Mouse (Mus musculus) gastrocnemius, adult 2 months (tissue): ENCODE results near the gene Hsp90ab1. TPM values are rescaled to one million over a fixed set of nuclear protein-coding genes. Genes with fewer than 3 reads are reported as not detected.

Experiments used
- DNase-seq: peaks from one replicate; pipeline ENCODE4 v3.0.0; 2022
- H3K27ac ChIP-seq: fragments of 200-600 bp; 2 replicates; pipeline ENCODE4 v1.8.1; 2022; ENCODE audit warnings: mild to moderate bottlenecking
- H3K4me3 ChIP-seq: fragments of 200-600 bp; 2 replicates; pipeline ENCODE4 v1.8.1; 2022; ENCODE audit warnings: mild to moderate bottlenecking, moderate library complexity
- CTCF ChIP-seq: fragments of 200-600 bp; IDR thresholded peaks from 2 replicates; pipeline ENCODE4 v1.8.1; 2022; ENCODE audit warnings: antibody characterized with exemption, mild to moderate bottlenecking, moderate library complexity
- intact Hi-C: fragments of 180-260 bp; cut with DNase I; formaldehyde crosslinking; loops from one replicate; pipeline ENCODE4 v1.15.1; 2025
- total RNA-seq, 2 experiments: library from RNA; stranded (reverse); gene quantifications; 2 replicates each; pipeline ENCODE4 v1.2.3; 2021

Hsp90ab1 gene
- total RNA-seq, 2 experiments from 2014 or later = 1,106 to 1,162 TPM

DNA sequence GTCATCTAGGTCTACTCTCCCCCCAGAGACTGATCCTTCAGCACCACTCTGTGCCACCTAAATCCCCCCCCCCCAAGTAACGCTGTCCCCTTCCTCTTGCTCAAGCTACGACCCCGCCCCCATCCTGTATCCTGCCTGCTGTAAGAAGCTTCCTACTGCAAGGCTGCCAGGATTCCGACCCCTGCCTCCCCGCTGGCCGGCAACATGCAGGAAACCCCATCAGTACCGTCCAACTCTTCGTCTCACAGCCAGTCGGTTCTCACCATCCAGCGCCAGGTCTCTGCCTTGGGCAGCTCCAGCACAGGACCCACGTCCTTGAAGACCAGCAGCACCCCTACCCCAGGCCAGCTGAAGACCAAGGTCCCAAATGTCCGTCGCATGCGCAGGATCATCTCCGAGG is 40.2 kb downstream of the Hsp90ab1 start:
- H3K27ac ChIP-seq = no peak overlapping the region
- TF ChIP-seq CTCF = no peak
- DNase-seq = no peak
- intact Hi-C loops = no loop called here
- no peak overlapping the region for H3K4me3 ChIP-seq

DNA sequence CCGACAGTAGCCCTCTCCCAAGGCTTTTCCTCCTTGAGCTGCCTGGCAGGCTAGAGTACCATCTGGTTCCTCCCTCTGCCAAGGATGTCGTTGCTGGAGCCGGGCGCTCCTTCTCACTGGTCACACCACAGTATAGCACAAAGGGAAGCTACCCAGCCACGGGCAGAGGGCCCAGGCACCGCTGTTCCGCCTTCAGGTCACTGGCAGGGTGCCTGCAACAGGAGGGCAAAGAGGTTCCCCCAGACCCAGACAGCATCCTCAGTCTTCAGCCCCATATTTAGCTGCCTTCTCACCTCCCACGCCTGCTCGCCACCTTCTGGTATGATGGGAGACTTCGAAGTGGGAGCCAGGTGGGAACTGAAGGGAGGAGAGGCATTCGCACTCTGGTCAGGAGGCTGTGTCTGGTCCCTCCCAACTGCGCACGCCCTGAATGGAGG is 42.7 kb downstream of the Hsp90ab1 start:
- no peak for TF ChIP-seq CTCF
- no peak for DNase-seq
- intact Hi-C loops = no loop called here

DNA sequence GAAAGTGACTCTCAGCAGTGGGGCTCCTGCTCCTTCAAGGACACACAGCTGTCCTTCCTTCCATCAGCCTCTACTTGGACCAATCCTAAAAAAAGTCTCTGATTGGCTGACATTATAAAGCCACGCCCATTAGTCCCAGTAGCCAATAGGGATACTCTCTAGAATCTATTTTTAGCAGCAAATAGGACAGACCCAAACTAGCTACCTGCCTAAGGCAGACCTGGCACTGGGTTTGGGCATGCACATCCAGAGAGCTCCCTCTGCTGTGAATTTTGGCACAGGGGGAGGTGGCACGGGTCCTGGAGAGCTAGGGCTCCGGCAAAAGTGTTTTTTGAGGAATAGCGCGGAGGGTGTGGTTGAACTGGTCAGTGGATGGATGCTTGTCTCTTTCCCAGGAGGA is 46.5 kb downstream of the Hsp90ab1 start:
- no peak for DNase-seq
- intact Hi-C loops = no loop called here
- H3K27ac ChIP-seq = no peak overlapping the region
- no peak for TF ChIP-seq CTCF
- H3K4me3 ChIP-seq = no peak overlapping the region

More for the DNA sequence above, 42.7 kb downstream of the Hsp90ab1 start:
- H3K27ac ChIP-seq = no peak overlapping the region
- H3K4me3 ChIP-seq = no peak overlapping the region

DNA sequence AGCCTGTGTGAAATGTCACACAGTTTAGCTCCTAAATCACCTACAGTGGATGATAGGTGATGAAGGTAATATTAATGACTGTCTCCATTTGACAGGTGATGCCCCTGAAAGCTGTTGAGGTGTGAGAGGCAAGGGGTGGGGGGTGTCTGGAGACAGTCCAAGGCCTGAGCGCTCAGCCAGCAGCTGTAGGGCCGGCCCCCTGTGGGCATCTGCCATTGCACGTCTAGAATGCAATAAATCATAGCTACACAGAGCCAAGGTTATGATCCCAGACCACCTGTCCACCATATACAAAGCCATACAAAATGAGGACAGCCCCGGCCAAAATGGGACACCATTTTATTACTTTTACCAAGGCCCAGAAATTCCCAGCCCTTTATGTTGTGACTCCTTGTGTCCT is 48.1 kb downstream of the Hsp90ab1 start:
- no peak for TF ChIP-seq CTCF
- H3K4me3 ChIP-seq = no peak overlapping the region
- no peak for DNase-seq
- intact Hi-C loops = no loop called here
- H3K27ac ChIP-seq = no peak overlapping the region

DNA sequence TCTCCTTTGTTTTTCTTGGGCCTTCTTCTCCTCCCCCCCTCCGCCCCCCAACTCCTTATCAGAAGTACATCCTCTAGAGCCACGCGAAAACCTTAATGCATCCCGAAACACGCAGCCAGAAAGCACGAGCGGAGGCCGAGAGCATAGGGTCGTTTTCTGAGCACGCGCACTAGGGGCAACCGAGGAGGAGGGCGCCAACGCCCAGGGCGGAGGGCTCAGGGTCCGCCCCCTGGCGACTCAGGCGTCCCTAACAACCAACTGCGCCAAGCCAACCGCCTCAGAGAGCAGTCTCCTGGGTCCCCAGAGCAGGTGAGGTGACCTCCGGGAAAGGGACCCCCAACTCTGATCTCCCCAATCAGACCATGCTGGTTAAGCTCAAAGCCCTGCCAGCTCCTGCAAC is 49.8 kb downstream of the Hsp90ab1 start, which contains the start of gene Tcte1:
Gene Tcte1 (plus strand): TSS at position 172 of the 400 bp plus-strand sequence.
- TF ChIP-seq CTCF = no peak
- no peak for DNase-seq
- H3K4me3 ChIP-seq = no peak within 1 kb of the TSS
- no peak within 1 kb of the TSS for H3K27ac ChIP-seq
- intact Hi-C loops = no loop called here

DNA sequence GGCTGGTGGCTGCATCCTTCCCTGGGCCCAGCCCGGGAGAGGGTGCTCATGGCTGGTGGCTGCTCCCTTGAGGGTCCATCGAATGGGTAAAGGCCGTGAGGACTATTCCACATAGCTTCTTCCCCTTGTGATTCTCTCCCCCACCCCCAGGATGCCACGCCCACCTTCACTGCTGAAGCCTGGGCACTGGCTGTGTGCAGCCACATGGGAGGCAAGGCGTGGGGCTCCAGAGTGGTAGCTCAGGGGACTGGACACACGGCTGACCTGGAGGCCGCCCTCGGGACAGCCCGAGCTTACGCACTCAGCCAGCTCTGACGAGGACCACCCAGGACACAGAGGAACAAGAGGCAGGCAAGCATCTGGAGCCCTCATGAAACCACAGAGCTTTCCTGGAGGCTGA is 52.9 kb downstream of the Hsp90ab1 start:
- intact Hi-C loops = no loop called here
- no peak for TF ChIP-seq CTCF

DNA sequence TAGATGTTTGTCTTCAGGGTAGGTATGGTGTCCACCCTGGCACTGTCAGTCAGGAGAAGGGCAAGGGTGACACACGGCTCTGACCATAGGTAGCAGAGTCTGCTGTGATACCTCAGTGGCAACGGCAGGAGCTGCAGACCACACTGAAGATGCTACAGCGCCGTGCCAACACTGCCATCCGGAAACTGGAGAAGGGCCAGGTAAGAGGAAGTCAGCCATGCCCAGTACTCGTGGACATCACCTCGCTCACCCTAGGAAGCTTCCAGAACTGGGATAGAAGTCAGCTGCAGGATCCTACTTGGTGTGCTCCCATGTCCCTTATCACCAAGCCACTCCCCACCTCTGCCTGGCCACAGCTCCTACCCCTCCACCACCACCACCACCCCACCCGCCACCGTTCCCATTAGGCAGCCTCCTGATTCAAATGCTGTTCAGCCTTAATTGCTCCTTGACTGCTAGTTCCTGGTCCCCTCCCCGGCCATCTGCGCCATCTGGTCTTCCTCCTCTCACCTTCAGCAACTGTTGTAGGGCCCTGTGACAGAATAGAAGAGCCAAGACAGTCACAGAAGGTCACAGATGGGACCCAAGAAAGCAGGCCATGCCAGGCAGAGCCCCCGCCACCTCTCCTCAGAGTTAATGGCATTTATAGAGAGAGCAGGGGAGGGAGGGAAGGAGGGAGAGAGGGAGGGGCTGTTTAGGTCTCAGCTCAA is 54.1 kb downstream of the Hsp90ab1 start:
- H3K27ac ChIP-seq = no peak overlapping the region
- intact Hi-C loops = loop anchor here (5.0 kb wide), 1 partner anchor 123 kb away; no protein-coding TSS in a partner anchor
- TF ChIP-seq CTCF = no peak
- DNase-seq = no peak
- no peak overlapping the region for H3K4me3 ChIP-seq

More for the DNA sequence above, 52.9 kb downstream of the Hsp90ab1 start:
- no peak for DNase-seq
- Histone ChIP-seq H3K4me3 (no peak overlapping the region), H3K27ac (no peak overlapping the region)

Other genes with a start within 250 kb of the Hsp90ab1 start
- gene Cdc5l, start 139.5 kb downstream of the Hsp90ab1 start, total RNA-seq = 10 to 100 TPM; 39.5 to 41.3 TPM
- gene Spats1, start 97.9 kb downstream of the Hsp90ab1 start, total RNA-seq = not detected
- 10 to 100 TPM; 13.4 to 15.8 TPM for gene Aars2, start 66.4 kb downstream of the Hsp90ab1 start, total RNA-seq
- not detected for gene Tcte1, start 49.8 kb downstream of the Hsp90ab1 start, total RNA-seq
- not detected for gene Tmem151b, start 23.6 kb downstream of the Hsp90ab1 start, total RNA-seq
- gene Nfkbie, start 17.6 kb downstream of the Hsp90ab1 start, total RNA-seq = under 1 TPM; 0.36 to 0.43 TPM
- gene Slc35b2, start 9.4 kb downstream of the Hsp90ab1 start, total RNA-seq = 10 to 100 TPM; 16.0 to 17.3 TPM
- gene Slc29a1, start 26.3 kb upstream of the Hsp90ab1 start, total RNA-seq = 10 to 100 TPM; 27.4 to 44.7 TPM
- gene Mymx, start 28.8 kb upstream of the Hsp90ab1 start, total RNA-seq = under 1 TPM in 1 of 2 experiments, not detected in 1; 0.36 TPM
- under 1 TPM; 0.59 to 0.98 TPM for gene Capn11, start 86.1 kb upstream of the Hsp90ab1 start, total RNA-seq
- gene Mrpl14, start 113.1 kb upstream of the Hsp90ab1 start, total RNA-seq = 100 to 1,000 TPM in 1 of 2 experiments, 10 to 100 TPM in 1; 99.5 to 139 TPM
- gene Tmem63b, start 113.6 kb upstream of the Hsp90ab1 start, total RNA-seq = 10 to 100 TPM; 66.5 to 81.6 TPM
- under 1 TPM in 1 of 2 experiments, not detected in 1; 0.50 TPM for gene 1600014C23Rik, start 160.6 kb upstream of the Hsp90ab1 start, total RNA-seq